Mouse (Mus musculus): ENCODE data around the gene Col6a1. TPM values are rescaled to one million over a fixed set of nuclear protein-coding genes. Genes with fewer than 3 reads are reported as not detected.

Col6a1 gene
- polyA plus RNA-seq, 1 experiment from 2014 or later = 26.4 TPM

GRCm38 (mm10) chr10:76699816-76700215 lies 26.2 kb downstream of the Col6a1 start:
- ATAC-seq (ENCODE audit: low FRiP score) (no peak), DNase-seq (ENCODE audit: low spot score) (no peak)
- Histone ChIP-seq H3K36me3 (replicated peaks; ENCODE audit: control insufficient read depth, insufficient read depth) (no peaks in the 10 kb centered on the region), H3K9ac (no peak overlapping the region), H3K4me1 (replicated peaks; ENCODE audit: control insufficient read depth, insufficient read depth, low read length) (no peaks in the 10 kb centered on the region), H3K27me3 (ENCODE audit: control insufficient read depth, insufficient read depth, low read length) (no peaks in the 10 kb centered on the region), H3K9me3 (ENCODE audit: control insufficient read depth, low read length) (no peaks in the 10 kb centered on the region), H3K4me2 (replicated peaks) (no peak overlapping the region), H3K4me3 (replicated peaks; ENCODE audit: low read length) (no peak overlapping the region), H3K27ac (no peak overlapping the region)
- WGBS = 87% methylated on average over 7 of the region's 7 CpGs

GRCm38 (mm10) chr10:76695283-76695885 lies 30.6 kb downstream of the Col6a1 start:
- ATAC-seq (ENCODE audit: low FRiP score) = no peak
- no peaks in the 10 kb centered on the region for H3K27me3 ChIP-seq (ENCODE audit: control insufficient read depth, insufficient read depth, low read length)
- 86% methylated on average over 10 of the region's 10 CpGs for WGBS
- no peak overlapping the region for H3K27ac ChIP-seq
- H3K9me3 ChIP-seq (ENCODE audit: control insufficient read depth, low read length) = no peaks in the 10 kb centered on the region
- no peak for DNase-seq (ENCODE audit: low spot score)
- H3K4me2 ChIP-seq (replicated peaks) = no peak overlapping the region
- H3K4me1 ChIP-seq (replicated peaks; ENCODE audit: control insufficient read depth, insufficient read depth, low read length) = no peaks in the 10 kb centered on the region
- no peak overlapping the region for H3K4me3 ChIP-seq (replicated peaks; ENCODE audit: low read length)
- no peak overlapping the region for H3K9ac ChIP-seq
- no peaks in the 10 kb centered on the region for H3K36me3 ChIP-seq (replicated peaks; ENCODE audit: control insufficient read depth, insufficient read depth)

- no peak for ATAC-seq (ENCODE audit: low FRiP score)
Observed at GRCm38 (mm10) chr10:76694765-76695164, 31.2 kb downstream of the Col6a1 start.

GRCm38 (mm10) chr10:76693446-76693845 lies 32.5 kb downstream of the Col6a1 start:
- DNase-seq (ENCODE audit: low spot score) (no peak), ATAC-seq (ENCODE audit: low FRiP score) (no peak)
- Histone ChIP-seq H3K9ac (no peak overlapping the region), H3K27me3 (ENCODE audit: control insufficient read depth, insufficient read depth, low read length) (no peaks in the 10 kb centered on the region), H3K4me3 (replicated peaks; ENCODE audit: low read length) (no peak overlapping the region), H3K27ac (no peak overlapping the region), H3K9me3 (ENCODE audit: control insufficient read depth, low read length) (no peaks in the 10 kb centered on the region), H3K36me3 (replicated peaks; ENCODE audit: control insufficient read depth, insufficient read depth) (no peaks in the 10 kb centered on the region), H3K4me2 (replicated peaks) (no peak overlapping the region), H3K4me1 (replicated peaks; ENCODE audit: control insufficient read depth, insufficient read depth, low read length) (no peaks in the 10 kb centered on the region)
- WGBS = 90% methylated on average over 2 of the region's 2 CpGs

More at GRCm38 (mm10) chr10:76694765-76695164, 31.2 kb downstream of the Col6a1 start:
- no peak overlapping the region for H3K4me2 ChIP-seq (replicated peaks)
- H3K9me3 ChIP-seq (ENCODE audit: control insufficient read depth, low read length) = no peaks in the 10 kb centered on the region
- H3K36me3 ChIP-seq (replicated peaks; ENCODE audit: control insufficient read depth, insufficient read depth) = no peaks in the 10 kb centered on the region
- H3K4me3 ChIP-seq (replicated peaks; ENCODE audit: low read length) = no peak overlapping the region
- H3K27me3 ChIP-seq (ENCODE audit: control insufficient read depth, insufficient read depth, low read length) = no peaks in the 10 kb centered on the region
- H3K9ac ChIP-seq = no peak overlapping the region
- no peak for DNase-seq (ENCODE audit: low spot score)
- 48% methylated on average over 7 of the region's 7 CpGs for WGBS
- H3K27ac ChIP-seq = no peak overlapping the region
- no peaks in the 10 kb centered on the region for H3K4me1 ChIP-seq (replicated peaks; ENCODE audit: control insufficient read depth, insufficient read depth, low read length)

- H3K4me1 ChIP-seq (replicated peaks; ENCODE audit: control insufficient read depth, insufficient read depth, low read length) = no peaks in the 10 kb centered on the region
- DNase-seq (ENCODE audit: low spot score) (no peak), ATAC-seq (ENCODE audit: low FRiP score) (no peak)
- no peaks in the 10 kb centered on the region for H3K9me3 ChIP-seq (ENCODE audit: control insufficient read depth, low read length)
- H3K27ac ChIP-seq = no peak overlapping the region
- no peak overlapping the region for H3K9ac ChIP-seq
- no peak overlapping the region for H3K4me2 ChIP-seq (replicated peaks)
- no peaks in the 10 kb centered on the region for H3K27me3 ChIP-seq (ENCODE audit: control insufficient read depth, insufficient read depth, low read length)
- 95% methylated on average over 10 of the region's 10 CpGs for WGBS
- no peaks in the 10 kb centered on the region for H3K36me3 ChIP-seq (replicated peaks; ENCODE audit: control insufficient read depth, insufficient read depth)
- no peak overlapping the region for H3K4me3 ChIP-seq (replicated peaks; ENCODE audit: low read length)
Observed at GRCm38 (mm10) chr10:76685451-76686017, 40.4 kb downstream of the Col6a1 start.

- H3K4me3 ChIP-seq (replicated peaks; ENCODE audit: low read length) = no peak overlapping the region
- WGBS = 67% methylated on average over 12 of the region's 12 CpGs
- H3K27ac ChIP-seq = no peak overlapping the region
- no peaks in the 10 kb centered on the region for H3K36me3 ChIP-seq (replicated peaks; ENCODE audit: control insufficient read depth, insufficient read depth)
- no peaks in the 10 kb centered on the region for H3K27me3 ChIP-seq (ENCODE audit: control insufficient read depth, insufficient read depth, low read length)
- H3K4me1 ChIP-seq (replicated peaks; ENCODE audit: control insufficient read depth, insufficient read depth, low read length) = no peaks in the 10 kb centered on the region
- DNase-seq (ENCODE audit: low spot score) (no peak), ATAC-seq (ENCODE audit: low FRiP score) (no peak)
- no peak overlapping the region for H3K4me2 ChIP-seq (replicated peaks)
- H3K9me3 ChIP-seq (ENCODE audit: control insufficient read depth, low read length) = no peaks in the 10 kb centered on the region
- no peak overlapping the region for H3K9ac ChIP-seq
Observed at GRCm38 (mm10) chr10:76683977-76684376, 42.0 kb downstream of the Col6a1 start.

GRCm38 (mm10) chr10:76683461-76683860 lies 42.5 kb downstream of the Col6a1 start:
- DNase-seq (ENCODE audit: low spot score) = no peak
- Histone ChIP-seq H3K4me3 (replicated peaks; ENCODE audit: low read length) (no peak overlapping the region), H3K9ac (no peak overlapping the region), H3K4me2 (replicated peaks) (no peak overlapping the region), H3K27me3 (ENCODE audit: control insufficient read depth, insufficient read depth, low read length) (no peaks in the 10 kb centered on the region), H3K36me3 (replicated peaks; ENCODE audit: control insufficient read depth, insufficient read depth) (no peaks in the 10 kb centered on the region), H3K27ac (no peak overlapping the region), H3K9me3 (ENCODE audit: control insufficient read depth, low read length) (no peaks in the 10 kb centered on the region), H3K4me1 (replicated peaks; ENCODE audit: control insufficient read depth, insufficient read depth, low read length) (no peaks in the 10 kb centered on the region)
- no peak for ATAC-seq (ENCODE audit: low FRiP score)
- WGBS = 50% methylated on average over 7 of the region's 7 CpGs

- H3K27ac ChIP-seq = no peak overlapping the region
- ATAC-seq (ENCODE audit: low FRiP score) = no peak
- no peak overlapping the region for H3K9ac ChIP-seq
- H3K27me3 ChIP-seq (ENCODE audit: control insufficient read depth, insufficient read depth, low read length) = no peaks in the 10 kb centered on the region
- no peak for DNase-seq (ENCODE audit: low spot score)
- H3K4me1 ChIP-seq (replicated peaks; ENCODE audit: control insufficient read depth, insufficient read depth, low read length) = no peaks in the 10 kb centered on the region
- WGBS = 86% methylated on average over 3 of the region's 3 CpGs
- H3K4me2 ChIP-seq (replicated peaks) = no peak overlapping the region
- no peak overlapping the region for H3K4me3 ChIP-seq (replicated peaks; ENCODE audit: low read length)
- no peaks in the 10 kb centered on the region for H3K36me3 ChIP-seq (replicated peaks; ENCODE audit: control insufficient read depth, insufficient read depth)
- no peaks in the 10 kb centered on the region for H3K9me3 ChIP-seq (ENCODE audit: control insufficient read depth, low read length)
Observed at GRCm38 (mm10) chr10:76681882-76682281, 44.1 kb downstream of the Col6a1 start.

- no peak for ATAC-seq (ENCODE audit: low FRiP score)
- no peak overlapping the region for H3K9ac ChIP-seq
- H3K4me3 ChIP-seq (replicated peaks; ENCODE audit: low read length) = no peak overlapping the region
- no peaks in the 10 kb centered on the region for H3K27me3 ChIP-seq (ENCODE audit: control insufficient read depth, insufficient read depth, low read length)
- H3K4me1 ChIP-seq (replicated peaks; ENCODE audit: control insufficient read depth, insufficient read depth, low read length) = no peaks in the 10 kb centered on the region
- no peak for DNase-seq (ENCODE audit: low spot score)
- H3K36me3 ChIP-seq (replicated peaks; ENCODE audit: control insufficient read depth, insufficient read depth) = no peaks in the 10 kb centered on the region
- no peak overlapping the region for H3K4me2 ChIP-seq (replicated peaks)
- WGBS = 79% methylated on average over 6 of the region's 6 CpGs
- no peak overlapping the region for H3K27ac ChIP-seq
- no peaks in the 10 kb centered on the region for H3K9me3 ChIP-seq (ENCODE audit: control insufficient read depth, low read length)
Observed at GRCm38 (mm10) chr10:76680758-76681650, 45.0 kb downstream of the Col6a1 start.

Measured in hindbrain, embryonic 14.5 days (tissue).